Mouse (Mus musculus) megakaryocyte, embryonic 14.5 days (primary cell): ENCODE data around the gene Nfic.

Experiments
- FLI1 ChIP-seq: IDR thresholded peaks from 2 replicates; pipeline ENCODE4 v1.6.1; 2012; ENCODE audit warnings: low read length, inconsistent platforms, mixed read lengths
- GATA1 ChIP-seq: IDR thresholded peaks from 3 replicates; pipeline ENCODE4 v1.6.1; 2012; ENCODE audit warnings: mixed read lengths, low read length, inconsistent platforms, borderline replicate concordance

- no peak for TF ChIP-seq GATA1
- TF ChIP-seq FLI1, result no peak
Observed at GRCm38 (mm10) chr10:81350351-81351063, 104.9 kb downstream of the Nfic start, which contains the start of gene Hmg20b.
